Mouse (Mus musculus) heart, embryonic 13.5 days (tissue): ENCODE results near the gene Dync1li2. TPM values are rescaled to one million over a fixed set of nuclear protein-coding genes. Genes with fewer than 3 reads are reported as not detected.
A peak's percentile ranks its signal among the peaks of the same experiment; 100 is the strongest.

Source experiments
- ATAC-seq: fragments of 200-750 bp; cut with Nextera tagmentation; 2 replicates; pipeline ENCODE4 v1.8.0; 2017; ENCODE audit warnings: moderate TSS enrichment; ENCODE audit not compliant: insufficient number of reproducible peaks, low FRiP score, low TSS enrichment; ENCODE audit errors: extremely low read depth
- H3K27ac ChIP-seq: fragments of 300-500 bp; sonication (generic); replicated peaks from 2 replicates; pipeline ENCODE4 v1.5.1; 2015; ENCODE audit warnings: moderate library complexity, mild to moderate bottlenecking, inconsistent platforms
- H3K27me3 ChIP-seq: fragments of 300-500 bp; sonication (generic); replicated peaks from 2 replicates; pipeline ENCODE4 v1.6.1; 2015; ENCODE audit warnings: mild to moderate bottlenecking, inconsistent platforms
- H3K36me3 ChIP-seq: fragments of 300-500 bp; sonication (generic); 2 replicates; pipeline ENCODE4 v1.6.1; 2015; ENCODE audit warnings: mild to moderate bottlenecking, inconsistent platforms
- H3K4me1 ChIP-seq: fragments of 300-500 bp; sonication (generic); 2 replicates; pipeline ENCODE4 v1.6.1; 2015; ENCODE audit warnings: inconsistent platforms
- H3K4me2 ChIP-seq: fragments of 300-500 bp; sonication (generic); 2 replicates; pipeline ENCODE4 v1.6.1; 2015; ENCODE audit warnings: inconsistent platforms, mild to moderate bottlenecking, moderate library complexity
- H3K4me3 ChIP-seq: fragments of 300-500 bp; sonication (generic); 2 replicates; pipeline ENCODE4 v1.5.1; 2015; ENCODE audit warnings: moderate library complexity, mild to moderate bottlenecking, inconsistent platforms
- H3K9ac ChIP-seq: fragments of 300-500 bp; sonication (generic); 2 replicates; pipeline ENCODE4 v1.6.1; 2015; ENCODE audit warnings: inconsistent platforms, mild to moderate bottlenecking, moderate library complexity
- H3K9me3 ChIP-seq: fragments of 300-500 bp; sonication (generic); 2 replicates; pipeline ENCODE4 v1.6.1; 2016; ENCODE audit warnings: inconsistent platforms
- WGBS: fragments of 180-500 bp; shearing (Covaris S2); methylation state at CpG from one replicate; pipeline ENCODE4 v1.1.7; 2015; ENCODE audit warnings: mixed read lengths; 5-methylcytosine and 5-hydroxymethylcytosine counted together
- polyA plus RNA-seq: library from polyadenylated mRNA; unstranded; fragments of >200 nt; fragmentation: Nextera tagmentation; extraction: Ambion mirVana; gene quantifications from 2 replicates; pipeline ENCODE4 v1.2.1, GENCODE M21; 2015

Dync1li2 gene
- polyA plus RNA-seq, 1 experiment from 2014 or later, result 45.0 TPM

- Histone ChIP-seq H3K4me3 (no peak overlapping the region), H3K4me2 (no peak overlapping the region), H3K9me3 (no peaks in the 10 kb centered on the region), H3K27ac (no peak overlapping the region), H3K9ac (no peak overlapping the region), H3K4me1 (peaks cover 45% of the 10 kb centered on the region), H3K27me3 (no peaks in the 10 kb centered on the region), H3K36me3 (peaks cover 82% of the 10 kb centered on the region)
- 61% methylated on average over 13 of the region's 13 CpGs for WGBS
- ATAC-seq, result no peak
Observed at GRCm38 (mm10) chr8:104437494-104438135, 5.2 kb downstream of the Dync1li2 start.

DNA sequence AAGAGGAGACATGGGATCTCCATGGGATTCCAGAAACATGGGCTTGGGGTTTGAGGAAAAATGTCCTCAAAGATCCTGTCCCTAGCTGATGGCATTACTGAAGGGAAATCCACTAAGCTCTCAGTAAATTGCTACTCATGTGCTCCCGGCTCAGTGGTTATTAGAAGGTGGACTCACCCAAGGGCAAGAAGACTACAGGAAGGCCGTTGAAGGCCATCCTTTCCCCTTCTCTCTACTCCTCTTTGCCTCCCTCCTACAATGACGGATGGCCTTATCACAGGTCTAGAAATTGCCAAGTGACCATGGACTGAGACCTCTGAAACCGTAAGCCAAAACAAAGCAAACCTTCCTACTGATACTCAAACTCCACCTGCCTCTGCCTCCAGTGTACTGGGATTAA is 6.3 kb downstream of the Dync1li2 start:
- Histone ChIP-seq H3K36me3 (peaks cover 92% of the 10 kb centered on the region), H3K9ac (peak overlapping the region; percentile 57; the same call in 1 of the 2 replicates), H3K27me3 (no peaks in the 10 kb centered on the region), H3K9me3 (no peaks in the 10 kb centered on the region), H3K4me1 (peaks cover 40% of the 10 kb centered on the region), H3K4me2 (no peak overlapping the region), H3K27ac (peak overlapping the region; percentile 86), H3K4me3 (no peak overlapping the region)
- no peak for ATAC-seq
- WGBS, result 90% methylated on average over 4 of the region's 4 CpGs

DNA sequence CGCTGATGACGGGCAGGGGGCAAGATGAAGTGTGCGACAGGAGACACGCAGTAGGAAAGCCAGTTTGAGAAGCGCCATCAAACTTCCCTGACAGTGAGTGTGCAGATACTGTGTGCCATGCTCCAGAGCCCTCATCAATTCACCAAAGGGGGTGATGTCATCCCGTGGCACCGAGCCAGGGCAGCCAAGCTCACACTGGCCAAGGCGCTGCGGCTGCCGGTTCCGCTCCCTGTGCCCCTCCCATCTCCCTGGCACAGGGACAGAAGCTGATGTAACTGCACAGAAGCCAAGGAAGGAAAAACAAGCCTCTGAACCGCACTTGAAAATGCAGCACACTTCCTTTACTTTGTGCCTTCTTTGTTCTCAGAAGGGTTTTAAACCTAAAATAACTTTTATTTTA is 6.8 kb downstream of the Dync1li2 start:
- H3K36me3 ChIP-seq, result peaks cover 95% of the 10 kb centered on the region
- 19% methylated on average over 12 of the region's 12 CpGs for WGBS
- H3K27me3 ChIP-seq, result no peaks in the 10 kb centered on the region
- no peaks in the 10 kb centered on the region for H3K9me3 ChIP-seq
- peak overlapping the region; percentile 67 for H3K9ac ChIP-seq
- peak overlapping the region; percentile 86 for H3K27ac ChIP-seq
- peaks cover 34% of the 10 kb centered on the region for H3K4me1 ChIP-seq
- H3K4me3 ChIP-seq, result peak overlapping the region; percentile 16; the same call in 1 of the 2 replicates
- peak; percentile 85 for ATAC-seq
- H3K4me2 ChIP-seq, result peak overlapping the region; percentile 48

- H3K4me3 ChIP-seq, result no peak overlapping the region
- no peak for ATAC-seq
- no peak overlapping the region for H3K4me2 ChIP-seq
- H3K36me3 ChIP-seq, result peaks cover 95% of the 10 kb centered on the region
- peaks cover 29% of the 10 kb centered on the region for H3K4me1 ChIP-seq
- H3K9ac ChIP-seq, result no peak overlapping the region
- H3K9me3 ChIP-seq, result no peaks in the 10 kb centered on the region
- no peak overlapping the region for H3K27ac ChIP-seq
- H3K27me3 ChIP-seq, result no peaks in the 10 kb centered on the region
- whole genome bisulfite sequencing, result 86% methylated on average over 18 of the region's 18 CpGs
Observed at GRCm38 (mm10) chr8:104434826-104435354, 8.0 kb downstream of the Dync1li2 start.

GRCm38 (mm10) chr8:104434275-104434674 is 8.6 kb downstream of the Dync1li2 start:
- Histone ChIP-seq H3K9ac (no peak overlapping the region), H3K27ac (no peak overlapping the region), H3K36me3 (peaks cover 95% of the 10 kb centered on the region), H3K27me3 (no peaks in the 10 kb centered on the region), H3K4me3 (no peak overlapping the region), H3K4me1 (peaks cover 27% of the 10 kb centered on the region), H3K9me3 (no peaks in the 10 kb centered on the region), H3K4me2 (no peak overlapping the region)
- 64% methylated on average over 4 of the region's 4 CpGs for WGBS
- no peak for ATAC-seq

DNA sequence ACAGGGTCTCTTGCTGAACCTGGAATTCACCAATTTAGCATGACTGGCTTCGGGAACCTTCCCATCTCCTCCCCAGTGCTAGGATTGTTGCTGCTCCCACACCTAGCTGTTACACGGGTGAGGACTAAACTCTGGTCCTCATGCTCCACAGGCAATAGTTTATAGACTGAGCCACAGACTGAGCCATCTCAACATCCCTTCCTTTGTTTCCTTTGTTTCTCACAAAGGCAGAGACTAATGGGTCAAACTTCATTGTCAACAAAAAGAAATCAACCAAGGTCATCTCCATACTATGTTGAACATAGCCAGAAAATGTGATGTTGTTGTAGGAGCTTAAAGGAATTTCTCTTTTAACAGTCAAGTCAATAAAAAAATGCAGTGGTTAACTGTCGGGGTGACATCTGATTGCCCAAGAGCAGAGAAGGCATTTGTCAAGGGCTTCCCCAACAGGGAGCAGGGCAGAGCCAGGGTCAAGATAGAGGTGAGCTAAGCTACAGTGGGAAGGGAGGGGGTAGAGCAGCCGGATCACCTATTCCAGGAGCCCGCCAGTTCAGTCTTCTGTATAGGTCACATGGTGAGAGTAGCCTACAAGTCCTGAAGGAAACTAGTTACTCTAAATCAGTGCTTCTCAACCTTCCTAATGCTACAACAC is 9.5 kb downstream of the Dync1li2 start:
- Histone ChIP-seq H3K27ac (no peak overlapping the region), H3K9ac (no peak overlapping the region), H3K36me3 (peaks cover 95% of the 10 kb centered on the region), H3K4me2 (no peak overlapping the region), H3K4me1 (peaks cover 27% of the 10 kb centered on the region), H3K4me3 (no peak overlapping the region), H3K9me3 (no peaks in the 10 kb centered on the region), H3K27me3 (no peaks in the 10 kb centered on the region)
- 88% methylated on average over 5 of the region's 5 CpGs for WGBS
- ATAC-seq, result no peak

- no peak overlapping the region for H3K9ac ChIP-seq
- 95% methylated on average over 6 of the region's 6 CpGs for WGBS
- H3K4me2 ChIP-seq, result no peak overlapping the region
- no peak overlapping the region for H3K27ac ChIP-seq
- peaks cover 27% of the 10 kb centered on the region for H3K4me1 ChIP-seq
- peaks cover 97% of the 10 kb centered on the region for H3K36me3 ChIP-seq
- no peaks in the 10 kb centered on the region for H3K9me3 ChIP-seq
- H3K4me3 ChIP-seq, result no peak overlapping the region
- ATAC-seq, result no peak
- H3K27me3 ChIP-seq, result no peaks in the 10 kb centered on the region
Observed at GRCm38 (mm10) chr8:104432656-104433055, 10.2 kb downstream of the Dync1li2 start.

- Histone ChIP-seq H3K9me3 (no peaks in the 10 kb centered on the region), H3K9ac (no peak overlapping the region), H3K27ac (no peak overlapping the region), H3K27me3 (no peaks in the 10 kb centered on the region), H3K4me3 (no peak overlapping the region), H3K4me2 (no peak overlapping the region), H3K4me1 (peaks cover 12% of the 10 kb centered on the region), H3K36me3 (peaks cover 99% of the 10 kb centered on the region)
- no peak for ATAC-seq
- 87% methylated on average over 7 of the region's 7 CpGs for WGBS
Observed at GRCm38 (mm10) chr8:104430230-104430629, 12.6 kb downstream of the Dync1li2 start.

DNA sequence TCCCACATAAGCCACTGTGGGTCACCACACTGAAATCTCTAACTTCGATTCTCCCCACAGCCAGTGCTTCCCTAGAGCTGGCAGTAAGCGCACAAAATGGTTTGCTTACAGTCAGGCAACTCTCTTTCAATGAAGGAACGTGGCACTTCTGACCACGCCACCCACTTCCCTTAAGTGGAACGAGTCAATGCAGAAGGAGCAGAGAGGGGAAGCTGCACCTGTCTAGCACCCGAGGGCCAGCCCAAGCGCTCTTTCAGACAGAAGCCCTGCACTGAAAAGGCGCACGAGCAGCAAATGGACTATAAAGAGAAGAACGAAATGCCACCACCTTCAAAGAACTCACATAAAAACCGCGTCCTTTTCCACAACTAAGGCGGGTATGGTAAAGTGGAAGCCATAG is 15.1 kb downstream of the Dync1li2 start:
- H3K4me3 ChIP-seq, result no peak overlapping the region
- no peaks in the 10 kb centered on the region for H3K9me3 ChIP-seq
- H3K9ac ChIP-seq, result no peak overlapping the region
- WGBS, result 84% methylated on average over 13 of the region's 13 CpGs
- no peaks in the 10 kb centered on the region for H3K27me3 ChIP-seq
- H3K36me3 ChIP-seq, result peaks cover 99% of the 10 kb centered on the region
- no peak for ATAC-seq
- no peak overlapping the region for H3K27ac ChIP-seq
- H3K4me2 ChIP-seq, result no peak overlapping the region
- H3K4me1 ChIP-seq, result no peaks in the 10 kb centered on the region

DNA sequence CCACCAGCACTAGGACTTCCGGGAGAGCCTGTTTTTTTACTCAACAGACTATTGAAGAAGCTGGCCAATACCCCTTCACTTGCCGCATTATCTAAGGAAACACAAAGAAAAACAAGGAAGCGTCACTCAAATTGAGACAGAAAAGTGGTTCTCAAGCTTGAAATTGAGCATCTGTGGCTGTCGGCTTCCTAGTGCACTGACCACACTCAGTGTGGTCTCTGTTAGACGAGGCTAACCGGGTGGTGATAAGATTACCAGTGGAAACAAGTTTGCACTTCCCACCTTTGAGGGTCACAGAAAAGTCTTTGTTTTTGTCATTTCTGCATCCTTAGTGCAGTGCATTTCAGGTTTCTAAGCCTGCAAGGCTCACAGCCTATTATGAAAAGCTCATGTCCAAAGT is 20.5 kb downstream of the Dync1li2 start:
- H3K36me3 ChIP-seq, result peaks cover 98% of the 10 kb centered on the region
- 58% methylated on average over 6 of the region's 6 CpGs for WGBS
- H3K9me3 ChIP-seq, result no peaks in the 10 kb centered on the region
- no peak for ATAC-seq
- no peak overlapping the region for H3K4me3 ChIP-seq
- no peak overlapping the region for H3K4me2 ChIP-seq
- H3K4me1 ChIP-seq, result 0 out of 2 replicates have a peak, but pooled peaks cover 9% of the 10 kb centered on the region
- H3K27ac ChIP-seq, result no peak overlapping the region
- no peaks in the 10 kb centered on the region for H3K27me3 ChIP-seq
- H3K9ac ChIP-seq, result no peak overlapping the region

- Histone ChIP-seq H3K27ac (no peak overlapping the region), H3K36me3 (peaks cover 53% of the 10 kb centered on the region), H3K4me2 (no peak overlapping the region), H3K27me3 (no peaks in the 10 kb centered on the region), H3K9me3 (no peaks in the 10 kb centered on the region), H3K4me1 (peaks cover 28% of the 10 kb centered on the region), H3K9ac (no peak overlapping the region), H3K4me3 (no peak overlapping the region)
- 83% methylated on average over 6 of the region's 6 CpGs for WGBS
- no peak for ATAC-seq
Observed at GRCm38 (mm10) chr8:104416022-104416421, 26.8 kb downstream of the Dync1li2 start.
